In genomic region chr19:24538181-24538580, GRCm38 (mm10) we compare ENCODE assay signal across 27 mouse cellular contexts. TPM values are rescaled to one million over a fixed set of nuclear protein-coding genes. Genes with fewer than 3 reads are reported as not detected.
A peak's percentile ranks its signal among the peaks of the same experiment; 100 is the strongest.
DNase-seq lines count a peak whose midpoint lies in the region; ATAC-seq and TF ChIP-seq lines count a peak whose summit lies in the region.
"Had no signal": no experiment of that assay in that cellular context is flagged by ENCODE, and none has a peak within 500 bp of the region (broad histone marks: within the 10 kb centered on the region; RNA-seq: fewer than 3 reads in every experiment).

No protein-coding gene starts in this region.

- no peaks in the 10 kb centered on the region for H3K27me3 ChIP-seq in liver, embryonic 12.5 days (replicated peaks)
- H3K27me3 ChIP-seq in liver, postnatal 0 days (ENCODE audit: insufficient read depth, low read length): no peaks in the 10 kb centered on the region
- no peaks in the 10 kb centered on the region for H3K27me3 ChIP-seq in midbrain, embryonic 11.5 days (ENCODE audit: control insufficient read depth, insufficient read depth, low read length)
- H3K27me3 ChIP-seq in midbrain, embryonic 14.5 days (ENCODE audit: control insufficient read depth, insufficient read depth, low read length): no peaks in the 10 kb centered on the region
- no peaks in the 10 kb centered on the region for H3K27me3 ChIP-seq in liver, embryonic 15.5 days
- H3K27me3 ChIP-seq: embryonic facial prominence, embryonic 13.5 days; forebrain, embryonic 12.5 days; forebrain, embryonic 15.5 days; heart, embryonic 13.5 days had no signal

- H3K27ac ChIP-seq in liver, embryonic 12.5 days: peak overlapping the region; percentile 75
- no peak overlapping the region; the same call in 1 of the 2 replicates for H3K27ac ChIP-seq in liver, postnatal 0 days (ENCODE audit: low read depth)
- no peak overlapping the region for H3K27ac ChIP-seq in midbrain, embryonic 11.5 days (ENCODE audit: low read depth, low read length)
- no peak overlapping the region for H3K27ac ChIP-seq in midbrain, embryonic 14.5 days (replicated peaks; ENCODE audit: low read depth, low read length)
- H3K27ac ChIP-seq in liver, embryonic 15.5 days (replicated peaks): peak overlapping the region; percentile 51
- H3K27ac ChIP-seq: embryonic facial prominence, embryonic 10.5 days; embryonic facial prominence, embryonic 13.5 days; forebrain, embryonic 12.5 days; forebrain, embryonic 15.5 days; heart, embryonic 13.5 days; hindbrain, embryonic 14.5 days; hindbrain, postnatal 0 days had no signal

- H3K9ac ChIP-seq in liver, embryonic 12.5 days: peak overlapping the region; percentile 45; the same call in 1 of the 2 replicates
- H3K9ac ChIP-seq in liver, postnatal 0 days (replicated peaks): no peak overlapping the region
- no peak overlapping the region for H3K9ac ChIP-seq in midbrain, embryonic 11.5 days (ENCODE audit: low read length)
- no peak overlapping the region for H3K9ac ChIP-seq in midbrain, embryonic 14.5 days (replicated peaks; ENCODE audit: low read length)
- H3K9ac ChIP-seq in liver, embryonic 15.5 days: no peak overlapping the region
- H3K9ac ChIP-seq: embryonic facial prominence, embryonic 13.5 days; forebrain, embryonic 12.5 days; forebrain, embryonic 15.5 days; hindbrain, embryonic 14.5 days had no signal

- no peaks in the 10 kb centered on the region for H3K9me3 ChIP-seq in liver, embryonic 12.5 days (replicated peaks)
- no peaks in the 10 kb centered on the region for H3K9me3 ChIP-seq in liver, postnatal 0 days (ENCODE audit: low read length)
- H3K9me3 ChIP-seq in midbrain, embryonic 11.5 days (ENCODE audit: control insufficient read depth, low read length): no peaks in the 10 kb centered on the region
- no peaks in the 10 kb centered on the region for H3K9me3 ChIP-seq in midbrain, embryonic 14.5 days (ENCODE audit: control insufficient read depth, low read length)
- H3K9me3 ChIP-seq in liver, embryonic 15.5 days (replicated peaks): no peaks in the 10 kb centered on the region
- H3K9me3 ChIP-seq: embryonic facial prominence, embryonic 10.5 days; embryonic facial prominence, embryonic 13.5 days; forebrain, embryonic 12.5 days; forebrain, embryonic 15.5 days; heart, embryonic 13.5 days had no signal

- 79% methylated on average over 6 of the region's 6 CpGs for WGBS in liver, embryonic 12.5 days (ENCODE audit: insufficient replicate concordance)
- 82% methylated on average over 6 of the region's 6 CpGs for WGBS in liver, postnatal 0 days (ENCODE audit: insufficient replicate concordance)
- WGBS in midbrain, embryonic 11.5 days: 89% methylated on average over 6 of the region's 6 CpGs
- 91% methylated on average over 6 of the region's 6 CpGs for WGBS in midbrain, embryonic 14.5 days
- whole genome bisulfite sequencing in liver, embryonic 15.5 days (ENCODE audit: insufficient replicate concordance): 75% methylated on average over 6 of the region's 6 CpGs

- TF ChIP-seq CTCF in liver, postnatal 0 days (IDR thresholded peaks at IDR 0.05; ENCODE audit: low read depth): no peak

- H3K4me1 ChIP-seq in liver, embryonic 12.5 days: peaks cover 90% of the 10 kb centered on the region
- H3K4me1 ChIP-seq in liver, postnatal 0 days (ENCODE audit: insufficient read depth): peaks cover 10% of the 10 kb centered on the region
- H3K4me1 ChIP-seq in midbrain, embryonic 11.5 days (ENCODE audit: control insufficient read depth, insufficient read depth, low read length): no peaks in the 10 kb centered on the region
- no peaks in the 10 kb centered on the region for H3K4me1 ChIP-seq in midbrain, embryonic 14.5 days (ENCODE audit: control insufficient read depth, insufficient read depth, low read length)
- H3K4me1 ChIP-seq in liver, embryonic 15.5 days (replicated peaks): peaks cover 74% of the 10 kb centered on the region
- H3K4me1 ChIP-seq: forebrain, embryonic 12.5 days; forebrain, embryonic 15.5 days had no signal

- no peak overlapping the region for H3K4me2 ChIP-seq in liver, embryonic 12.5 days
- H3K4me2 ChIP-seq in liver, postnatal 0 days (ENCODE audit: low read depth, low read length): no peak overlapping the region
- no peak overlapping the region for H3K4me2 ChIP-seq in midbrain, embryonic 11.5 days
- no peak overlapping the region for H3K4me2 ChIP-seq in midbrain, embryonic 14.5 days (ENCODE audit: low read length)
- no peak overlapping the region for H3K4me2 ChIP-seq in liver, embryonic 15.5 days
- H3K4me2 ChIP-seq: embryonic facial prominence, embryonic 13.5 days; forebrain, embryonic 12.5 days; forebrain, embryonic 15.5 days; heart, embryonic 13.5 days; hindbrain, embryonic 14.5 days had no signal

- no peak overlapping the region for H3K4me3 ChIP-seq in liver, embryonic 12.5 days
- H3K4me3 ChIP-seq in liver, postnatal 0 days (ENCODE audit: low read depth, low read length): no peak overlapping the region
- H3K4me3 ChIP-seq in midbrain, embryonic 11.5 days (ENCODE audit: low read depth, low read length): no peak overlapping the region
- no peak overlapping the region for H3K4me3 ChIP-seq in midbrain, embryonic 14.5 days (replicated peaks; ENCODE audit: low read depth, low read length)
- H3K4me3 ChIP-seq in liver, embryonic 15.5 days (replicated peaks): no peak overlapping the region
- H3K4me3 ChIP-seq: embryonic facial prominence, embryonic 10.5 days; embryonic facial prominence, embryonic 13.5 days; erythroblast, embryonic 14.5 days; forebrain, embryonic 12.5 days; forebrain, embryonic 15.5 days; heart, embryonic 13.5 days had no signal

- no peaks in the 10 kb centered on the region for H3K36me3 ChIP-seq in liver, embryonic 12.5 days
- no peaks in the 10 kb centered on the region for H3K36me3 ChIP-seq in liver, postnatal 0 days (replicated peaks; ENCODE audit: insufficient read depth, low read length)
- H3K36me3 ChIP-seq in midbrain, embryonic 11.5 days (ENCODE audit: control insufficient read depth, insufficient read depth, low read length): no peaks in the 10 kb centered on the region
- H3K36me3 ChIP-seq in midbrain, embryonic 14.5 days (ENCODE audit: control insufficient read depth, insufficient read depth, low read length): no peaks in the 10 kb centered on the region
- H3K36me3 ChIP-seq in liver, embryonic 15.5 days (replicated peaks): no peaks in the 10 kb centered on the region
- H3K36me3 ChIP-seq: embryonic facial prominence, embryonic 10.5 days; embryonic facial prominence, embryonic 13.5 days; forebrain, embryonic 12.5 days; forebrain, embryonic 15.5 days; heart, embryonic 13.5 days had no signal

- DNase-seq in liver, postnatal 0 days: no peak
- DNase-seq in midbrain, embryonic 11.5 days (ENCODE audit: low spot score, missing footprints): peak; percentile 4
- no peak for DNase-seq in midbrain, embryonic 14.5 days
- DNase-seq in cerebellum, postnatal 10 days: no peak
- DNase-seq in T-cell, adult 2 months (ENCODE audit: low spot score): no peak
- DNase-seq: adrenal gland, adult 2 months; adrenal gland, postnatal 14 days; cerebellum, adult 11 months; cerebellum, adult 2 months; cerebellum, adult 9-11 months; cerebellum, postnatal 36 days; embryo, embryonic 11 days; gastrocnemius, postnatal 25 days; heart, postnatal 14 days; heart, postnatal 4 days had no signal

- TF ChIP-seq EP300 in liver, postnatal 0 days (IDR thresholded peaks at IDR 0.05; ENCODE audit: low read depth): no peak

- no peak for ATAC-seq in liver, embryonic 12.5 days
- ATAC-seq in liver, postnatal 0 days: no peak
- no peak for ATAC-seq in midbrain, embryonic 11.5 days (ENCODE audit: low FRiP score)
- no peak for ATAC-seq in midbrain, embryonic 14.5 days (ENCODE audit: low FRiP score, low TSS enrichment)
- no peak for ATAC-seq in liver, embryonic 15.5 days (ENCODE audit: insufficient read depth)
- ATAC-seq: CD4-positive, CD25-positive, alpha-beta regulatory T cell, adult 4 months; forebrain, embryonic 15.5 days; hindbrain, postnatal 0 days; inflammation-experienced regulatory T-cells, adult 6 months had no signal

RNA-seq across cellular contexts. Expression of gene Pip5k1b, which starts 17.5 kb away (rescaled TPM):
- 9.1 and 9.5 TPM in 2 replicates for polyA plus RNA-seq in liver, embryonic 12.5 days (2016; fragmentation: Nextera tagmentation; extraction: Ambion mirVana)
- polyA plus RNA-seq in liver, postnatal 0 days (2015; fragmentation: Nextera tagmentation; extraction: Ambion mirVana): 3.0 and 4.4 TPM in 2 replicates
- polyA plus RNA-seq in midbrain, embryonic 11.5 days (2014; fragmentation: Nextera tagmentation; extraction: Ambion mirVana): 2.3 and 2.9 TPM in 2 replicates
- 1.4 and 2.1 TPM in 2 replicates for polyA plus RNA-seq in midbrain, embryonic 14.5 days (2014; fragmentation: Nextera tagmentation; extraction: Ambion mirVana)
- polyA plus RNA-seq in liver, embryonic 15.5 days (2015; fragmentation: Nextera tagmentation; extraction: Ambion mirVana): 8.5 and 9.5 TPM in 2 replicates

Comparison
In these comparisons a context has a peak if more than half of its experiments do, and no peak if none do; other contexts are left out.
1. H3K27ac ChIP-seq: peak in liver, embryonic 12.5 days (single experiment) and liver, embryonic 15.5 days (single experiment); none in liver, postnatal 0 days (single experiment), midbrain, embryonic 11.5 days (single experiment) and midbrain, embryonic 14.5 days (single experiment).